Comparison of ENCODE assay signal across 8 mouse cellular contexts in genomic region chr8:102786467-102787360, GRCm38 (mm10). TPM values are rescaled to one million over a fixed set of nuclear protein-coding genes. Genes with fewer than 3 reads are reported as not detected.
A peak's percentile ranks its signal among the peaks of the same experiment; 100 is the strongest.
DNase-seq lines count a peak whose midpoint lies in the region; ATAC-seq and TF ChIP-seq lines count a peak whose summit lies in the region.

No protein-coding gene starts in this region.

- peak; percentile 2 for DNase-seq in kidney, adult 2 months
- no peak for DNase-seq in kidney, postnatal 36 days
- DNase-seq in embryo, embryonic 10 days (ENCODE audit: low spot score) = peak; percentile 48
- peak; percentile 36 for DNase-seq in limb, embryonic 14.5 days (ENCODE audit: low spot score)
- peak; percentile 43 to 53 for DNase-seq in right cerebral cortex, postnatal 10 days (ENCODE audit: low spot score in 2 of 2)

- H3K27me3 ChIP-seq in kidney, adult 2 months (replicated peaks; ENCODE audit: control insufficient read depth, insufficient read depth, low read length) = peaks cover 7% of the 10 kb centered on the region
- H3K27me3 ChIP-seq in heart, embryonic 13.5 days (replicated peaks) = peaks cover 51% of the 10 kb centered on the region
- H3K27me3 ChIP-seq in limb, embryonic 14.5 days (ENCODE audit: control insufficient read depth, insufficient read depth, low read length) = no peaks in the 10 kb centered on the region

- H3K4me3 ChIP-seq in kidney, adult 2 months (ENCODE audit: insufficient read depth, low read depth, low read length) = peak overlapping the region; percentile 26; the same call in 1 of the 2 replicates
- peak overlapping the region; percentile 74 for H3K4me3 ChIP-seq in heart, embryonic 13.5 days
- peak overlapping the region; percentile 85 for H3K4me3 ChIP-seq in limb, embryonic 14.5 days (replicated peaks; ENCODE audit: low read length)

- H3K4me2 ChIP-seq in heart, embryonic 13.5 days = peak overlapping the region; percentile 95
- peak overlapping the region; percentile 81 for H3K4me2 ChIP-seq in limb, embryonic 14.5 days (replicated peaks; ENCODE audit: low read depth, low read length, severe bottlenecking)

- peak; percentile 44; the same call in 1 of the 2 replicates for ATAC-seq in heart, embryonic 13.5 days (ENCODE audit: extremely low read depth, insufficient number of reproducible peaks, low FRiP score, low TSS enrichment)
- ATAC-seq in limb, embryonic 14.5 days (ENCODE audit: low FRiP score, low read depth) = no peak
- ATAC-seq in megakaryocyte, adult 5-6 weeks (ENCODE audit: poor library complexity, severe bottlenecking) = no peak
- no peak for ATAC-seq in CD4-positive, CD25-positive, alpha-beta regulatory T cell, adult 4 months

- H3K4me1 ChIP-seq in kidney, adult 2 months (ENCODE audit: control insufficient read depth, insufficient read depth, low read length) = no peaks in the 10 kb centered on the region
- H3K4me1 ChIP-seq in heart, embryonic 13.5 days = peaks cover 14% of the 10 kb centered on the region; the same call in 1 of the 2 replicates
- 0 out of 2 replicates have a peak, but pooled peaks cover 3% of the 10 kb centered on the region for H3K4me1 ChIP-seq in limb, embryonic 14.5 days (ENCODE audit: control insufficient read depth, insufficient read depth, low read length)

- H3K36me3 ChIP-seq in kidney, adult 2 months (ENCODE audit: control insufficient read depth, insufficient read depth, low read length) = no peaks in the 10 kb centered on the region
- no peaks in the 10 kb centered on the region for H3K36me3 ChIP-seq in heart, embryonic 13.5 days
- H3K36me3 ChIP-seq in limb, embryonic 14.5 days (ENCODE audit: control insufficient read depth, insufficient read depth, low read length) = no peaks in the 10 kb centered on the region

- H3K9me3 ChIP-seq in heart, embryonic 13.5 days = no peaks in the 10 kb centered on the region
- H3K9me3 ChIP-seq in limb, embryonic 14.5 days (ENCODE audit: control insufficient read depth, low read length) = no peaks in the 10 kb centered on the region

- WGBS in kidney, adult 2 months = 3% methylated on average over 31 of the region's 31 CpGs
- WGBS in heart, embryonic 13.5 days = 3% methylated on average over 31 of the region's 31 CpGs
- under 1% methylated on average over 31 of the region's 31 CpGs for WGBS in limb, embryonic 14.5 days

- TF ChIP-seq CTCF in kidney, adult 2 months (conservative IDR thresholded peaks at IDR 0.05; ENCODE audit: insufficient read depth, insufficient read length, low read depth, low read length) = no peak

- H3K9ac ChIP-seq in heart, embryonic 13.5 days = peak overlapping the region; percentile 94
- H3K9ac ChIP-seq in limb, embryonic 14.5 days (ENCODE audit: low read depth, low read length, severe bottlenecking) = peak overlapping the region; percentile 99

- no peak overlapping the region for H3K27ac ChIP-seq in kidney, adult 2 months (ENCODE audit: insufficient read depth, low read depth, low read length)
- peak overlapping the region; percentile 92 for H3K27ac ChIP-seq in heart, embryonic 13.5 days (replicated peaks)
- H3K27ac ChIP-seq in limb, embryonic 14.5 days (replicated peaks; ENCODE audit: low read depth, low read length) = peak overlapping the region; percentile 99

- TF ChIP-seq POLR2A in kidney, adult 2 months (IDR thresholded peaks at IDR 0.05; ENCODE audit: low read depth, low read length) = no peak
- no peak for TF ChIP-seq POLR2A in limb, embryonic 14.5 days (IDR thresholded peaks at IDR 0.05; ENCODE audit: borderline replicate concordance, extremely low read depth, insufficient read depth, insufficient read length)

RNA-seq across cellular contexts. Expression of gene Cdh11, which starts 1.3 kb away (rescaled TPM):
- polyA plus RNA-seq in kidney, adult 2 months (2012; rRNA removed) = 12.5 and 12.6 TPM in 2 replicates
- polyA plus RNA-seq in heart, embryonic 13.5 days (2015; fragmentation: Nextera tagmentation; extraction: Ambion mirVana) = 60.4 and 68.2 TPM in 2 replicates
- polyA plus RNA-seq in limb, embryonic 14.5 days (2012; rRNA removed) = 178 and 213 TPM in 2 replicates
- polyA plus RNA-seq in limb, embryonic 14.5 days (2014; fragmentation: Nextera tagmentation; extraction: Ambion mirVana) = 245 and 282 TPM in 2 replicates
- total RNA-seq in megakaryocyte, adult 5-6 weeks (2015) = 0.36 and 1.3 TPM in 2 replicates
- total RNA-seq in megakaryocyte, adult 5-6 weeks (2017) = 0.26 and 1.4 TPM in 2 replicates
- under 1 TPM in 1 of 2 experiments, not detected in 1; 0.19 TPM for polyA plus RNA-seq in CD4-positive, CD25-positive, alpha-beta regulatory T cell, adult 4 months (2017; shearing (Covaris generic))

Comparison
In these comparisons a context has a peak if more than half of its experiments do, and no peak if none do; other contexts are left out.
1. DNase-seq: peak in kidney, adult 2 months (single experiment), embryo, embryonic 10 days (single experiment), limb, embryonic 14.5 days (single experiment) and right cerebral cortex, postnatal 10 days (2 of 2); none in kidney, postnatal 36 days (0 of 2).
2. H3K4me3 ChIP-seq: peak in every context shown above with its lines; median percentile 85 in limb, embryonic 14.5 days; 74 in heart, embryonic 13.5 days; 26 in kidney, adult 2 months.
3. RNA of gene Cdh11, which starts 1.3 kb away (polyA plus RNA-seq): 178 to 282 TPM in limb, embryonic 14.5 days, 60.4 to 68.2 TPM in heart, embryonic 13.5 days and 12.5 to 12.6 TPM in kidney, adult 2 months; 0.19 TPM in CD4-positive, CD25-positive, alpha-beta regulatory T cell, adult 4 months; every median in the first group is over 10 times any median in the second.